Mouse (Mus musculus) MN1 (cell line): ENCODE results near the gene Akt2.

Experiments
- DNase-seq: peaks from one replicate; pipeline ENCODE4 v3.0.0-alpha.2; 2016; ENCODE audit warnings: low spot score

The Akt2 gene

GRCm38 (mm10) chr7:27658712-27659663 is 67.6 kb downstream of the Akt2 start:
- no peak for DNase-seq

DNA sequence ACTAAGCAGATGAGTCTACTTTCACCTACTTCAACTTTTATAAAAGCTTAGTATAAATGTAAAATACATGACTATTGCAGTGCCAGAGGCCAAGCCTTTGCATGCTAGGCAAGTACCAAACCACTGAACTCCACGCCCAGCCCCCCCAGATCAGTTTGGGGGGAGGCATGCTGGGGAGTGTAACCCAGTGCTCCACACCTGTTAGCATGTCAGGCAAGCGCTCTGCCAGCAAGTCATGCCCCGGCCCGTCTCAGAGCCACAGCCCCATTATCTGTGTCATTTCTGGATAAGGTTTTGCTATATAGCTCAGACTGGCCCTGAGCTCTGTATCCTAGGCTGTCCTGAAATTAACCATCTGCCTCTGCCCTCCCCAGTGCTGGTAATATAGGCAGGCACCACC is 70.7 kb downstream of the Akt2 start:
- no peak for DNase-seq

DNA sequence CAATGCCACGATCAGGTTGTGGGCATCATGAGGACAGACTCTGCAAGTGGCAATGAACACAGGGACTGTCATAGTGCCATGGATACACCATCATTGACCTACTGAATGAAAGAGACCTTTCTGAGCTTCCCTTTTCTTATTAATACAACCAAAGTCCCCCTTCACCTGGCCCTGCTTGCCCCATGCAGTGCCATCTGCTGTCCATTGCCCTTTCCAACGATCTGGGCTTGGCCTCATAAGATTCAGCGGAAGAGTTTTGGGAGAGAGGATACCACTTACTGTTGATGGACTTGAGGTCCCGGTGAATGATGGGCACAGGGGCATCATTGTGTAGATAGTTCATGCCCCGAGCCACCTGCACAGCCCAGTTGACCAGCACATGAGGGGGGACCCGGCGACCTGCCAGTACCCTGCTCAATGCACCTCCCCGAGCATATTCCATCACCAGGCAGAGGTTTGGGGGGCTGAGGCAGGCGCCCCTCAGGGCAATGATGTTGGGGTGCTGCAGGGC is 81.8 kb downstream of the Akt2 start:
- DNase-seq: no peak

- DNase-seq: no peak
These were observed 82.3 kb downstream of the Akt2 start for GRCm38 (mm10) chr7:27673575-27674131.

DNA sequence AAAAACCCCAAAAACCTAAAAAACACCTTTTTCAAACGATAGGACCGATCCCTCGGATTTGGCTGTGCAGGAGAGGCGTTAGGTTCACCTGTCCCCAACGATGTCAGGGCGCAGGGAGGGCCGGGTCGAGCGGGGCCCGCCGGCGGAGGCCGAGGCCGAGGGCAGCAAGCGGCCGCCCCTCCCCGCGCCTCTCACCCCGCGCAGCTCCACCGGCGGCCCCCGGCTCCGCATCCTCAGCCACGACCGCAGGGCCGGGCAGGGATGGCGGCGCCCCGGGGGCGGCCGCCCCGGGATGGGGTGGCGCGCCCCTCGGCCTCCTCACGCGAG is 82.8 kb downstream of the Akt2 start:
- no peak for DNase-seq

DNA sequence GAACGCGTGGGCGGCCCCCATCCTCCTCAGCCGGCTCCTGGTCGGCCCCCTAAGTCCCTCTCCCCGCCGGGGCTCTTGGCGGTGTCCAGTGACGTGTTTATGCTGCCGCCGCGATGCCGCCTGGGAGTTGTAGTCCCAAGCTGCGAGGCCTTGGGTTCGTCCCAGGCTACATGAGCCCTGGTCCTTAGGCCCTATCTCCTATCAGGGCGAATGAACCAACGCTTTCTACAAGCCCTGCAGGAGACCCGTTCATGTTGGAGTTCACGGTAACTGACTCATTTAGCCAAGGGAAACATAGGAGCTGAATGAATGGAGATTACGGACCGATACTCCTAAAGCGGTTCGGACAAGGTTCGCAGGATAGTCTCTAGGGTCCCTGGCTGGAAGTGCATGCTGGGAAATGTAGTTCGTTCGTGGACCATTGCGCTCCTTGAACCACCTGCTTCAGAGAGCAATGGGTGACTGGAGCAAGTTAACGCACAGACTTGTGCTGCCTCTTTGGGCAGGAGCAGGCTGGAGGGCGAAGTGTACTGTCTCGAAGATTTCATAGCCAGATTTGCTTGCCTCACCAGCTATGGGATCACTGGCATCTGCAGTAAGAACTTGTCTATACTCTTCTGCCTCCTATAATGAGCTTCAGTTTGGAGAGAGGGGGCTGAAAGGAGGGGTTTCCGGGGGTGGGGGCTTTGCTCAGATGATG is 83.3 kb downstream of the Akt2 start, which contains the start of gene Map3k10:
TSS of gene Map3k10 (minus strand) at position 77 of the 700 bp plus-strand sequence.
- peak; percentile 91 for DNase-seq

- no peak for DNase-seq
These were observed 83.9 kb downstream of the Akt2 start for GRCm38 (mm10) chr7:27675222-27675612.

- no peak for DNase-seq
These were observed 91.9 kb downstream of the Akt2 start for GRCm38 (mm10) chr7:27683218-27683617.

GRCm38 (mm10) chr7:27685220-27685619 is 93.9 kb downstream of the Akt2 start:
- no peak for DNase-seq

- DNase-seq: peak; percentile 82
These were observed 94.3 kb downstream of the Akt2 start for GRCm38 (mm10) chr7:27685681-27686080.

- no peak for DNase-seq
These were observed 95.7 kb downstream of the Akt2 start for GRCm38 (mm10) chr7:27687043-27687442.

DNA sequence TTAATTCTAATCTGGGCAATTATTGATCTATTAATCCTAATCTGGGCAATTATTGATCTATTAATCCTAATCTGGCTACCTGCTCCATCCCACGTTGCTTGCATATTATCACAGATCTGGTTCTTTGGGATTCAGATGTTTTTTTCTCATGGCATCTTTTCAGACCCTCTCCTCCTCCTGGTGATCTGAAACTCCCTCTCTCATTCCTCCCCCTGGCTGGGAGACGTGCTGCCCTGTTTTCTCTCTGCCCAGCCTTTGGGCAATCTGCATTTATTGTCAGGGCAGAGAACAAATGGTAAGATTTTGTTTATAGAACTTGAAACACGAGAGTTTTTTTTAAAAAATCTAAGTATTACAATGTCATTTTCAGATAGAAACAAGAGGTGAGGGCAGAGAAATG is 96.5 kb downstream of the Akt2 start:
- no peak for DNase-seq

DNA sequence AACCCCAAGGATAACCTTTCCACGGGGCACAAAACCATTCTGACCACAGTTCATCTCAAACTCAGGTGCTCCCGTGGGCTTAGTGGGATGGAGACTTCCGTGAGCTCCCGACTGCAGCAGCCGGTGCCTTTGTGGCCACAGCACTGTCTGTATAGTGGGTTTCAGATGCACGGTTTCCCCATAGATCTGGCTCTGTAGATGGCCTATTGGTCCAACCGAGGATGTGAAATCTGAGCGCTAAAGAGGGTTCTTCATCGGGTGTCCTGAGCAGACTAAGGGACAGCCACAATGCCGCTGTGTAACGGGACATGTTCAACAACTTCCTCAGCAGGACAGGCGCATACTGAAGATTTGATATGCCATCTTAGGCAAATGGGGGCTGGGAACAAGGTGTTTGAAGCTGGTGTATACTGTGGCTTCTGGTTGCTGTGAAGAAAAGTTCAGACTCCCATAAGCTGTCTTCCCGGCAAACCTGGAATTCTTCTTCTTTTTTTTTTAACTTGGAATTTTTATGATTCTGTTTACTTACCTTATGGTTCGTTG is 97.0 kb downstream of the Akt2 start:
- DNase-seq: no peak

GRCm38 (mm10) chr7:27688815-27689612 is 97.7 kb downstream of the Akt2 start, which contains the start of gene Zfp607b:
Gene Zfp607b, plus strand, starts transcription at chr7:27689340.
- DNase-seq: peak; percentile 94
